16 mouse cellular contexts compared by ENCODE assay signal in the genomic region with DNA sequence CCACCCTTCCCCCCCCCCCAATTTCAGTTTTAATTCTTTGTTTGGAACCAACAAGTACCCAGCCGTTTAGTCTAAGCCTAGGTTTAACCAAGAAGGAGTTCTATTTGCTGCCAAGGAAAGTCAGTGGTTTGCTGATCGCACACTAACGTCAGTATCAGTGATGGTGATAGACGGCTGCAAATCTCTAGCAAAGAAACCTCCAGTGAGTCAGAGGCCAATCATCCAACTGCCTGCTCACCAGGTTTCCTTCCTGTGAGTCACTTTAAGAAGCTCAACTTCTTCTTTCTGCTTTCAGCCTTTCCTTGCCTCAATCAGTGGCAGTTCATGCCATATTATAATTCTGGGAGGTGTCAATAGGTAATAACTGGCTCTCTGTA. TPM values are rescaled to one million over a fixed set of nuclear protein-coding genes. Genes with fewer than 3 reads are reported as not detected.
DNase-seq lines count a peak whose midpoint lies in the region; ATAC-seq and TF ChIP-seq lines count a peak whose summit lies in the region.
"Had no signal": no experiment of that assay in that cellular context is flagged by ENCODE, and none has a peak within 500 bp of the region (broad histone marks: within the 10 kb centered on the region; RNA-seq: fewer than 3 reads in every experiment).

No protein-coding gene starts in this region.

- no peak overlapping the region for H3K27ac ChIP-seq in liver, embryonic 14.5 days
- H3K27ac ChIP-seq in hindbrain, embryonic 13.5 days = no peak overlapping the region
- H3K27ac ChIP-seq: gastrocnemius, adult 2 months; hindbrain, embryonic 15.5 days; kidney, embryonic 15.5 days; limb, embryonic 15.5 days had no signal

- no peak overlapping the region for H3ac ChIP-seq in C2C12 (ENCODE audit: control insufficient read depth, insufficient read length, low read depth)

- WGBS in liver, embryonic 14.5 days (ENCODE audit: insufficient replicate concordance) = 10% methylated on average over 4 of the region's 4 CpGs
- 79% methylated on average over 4 of the region's 4 CpGs for WGBS in hindbrain, embryonic 13.5 days

- no peaks in the 10 kb centered on the region for H3K79me3 ChIP-seq in C2C12 (ENCODE audit: low read depth)

- H3K27me3 ChIP-seq in liver, embryonic 14.5 days (ENCODE audit: control insufficient read depth, insufficient read depth, low read length) = no peaks in the 10 kb centered on the region
- no peaks in the 10 kb centered on the region for H3K27me3 ChIP-seq in C2C12 (ENCODE audit: control insufficient read depth, insufficient read depth, insufficient read length)
- no peaks in the 10 kb centered on the region for H3K27me3 ChIP-seq in hindbrain, embryonic 13.5 days
- H3K27me3 ChIP-seq: hindbrain, embryonic 15.5 days; kidney, embryonic 15.5 days; limb, embryonic 15.5 days had no signal

- no peak overlapping the region for H3K4me3 ChIP-seq in liver, embryonic 14.5 days (ENCODE audit: insufficient read depth in 1 of 2, low read depth in 2 of 2, low read length in 2 of 2)
- H3K4me3 ChIP-seq in C2C12 (ENCODE audit: insufficient read depth, poor library complexity, severe bottlenecking) = no peak overlapping the region
- no peak overlapping the region for H3K4me3 ChIP-seq in hindbrain, embryonic 13.5 days
- H3K4me3 ChIP-seq: gastrocnemius, adult 2 months; hindbrain, embryonic 15.5 days; kidney, embryonic 15.5 days; limb, embryonic 15.5 days; megakaryocyte, embryonic 14.5 days had no signal

- H3K4me1 ChIP-seq in liver, embryonic 14.5 days (replicated peaks; ENCODE audit: control insufficient read depth in 2 of 2, insufficient read depth in 2 of 2, low read length in 1 of 2) = peaks cover 0 to 2% of the 10 kb centered on the region in 2 experiments; a peak in 1 of 4 replicates
- peaks cover 12% of the 10 kb centered on the region for H3K4me1 ChIP-seq in hindbrain, embryonic 13.5 days (replicated peaks)
- H3K4me1 ChIP-seq: kidney, embryonic 15.5 days had no signal

- H3K36me3 ChIP-seq in liver, embryonic 14.5 days (replicated peaks; ENCODE audit: control insufficient read depth, insufficient read depth, low read depth) = no peaks in the 10 kb centered on the region
- no peaks in the 10 kb centered on the region for H3K36me3 ChIP-seq in C2C12 (ENCODE audit: control insufficient read depth, insufficient read depth)
- no peaks in the 10 kb centered on the region for H3K36me3 ChIP-seq in hindbrain, embryonic 13.5 days
- H3K36me3 ChIP-seq: hindbrain, embryonic 15.5 days; kidney, embryonic 15.5 days; limb, embryonic 15.5 days had no signal

- TF ChIP-seq EP300 in liver, embryonic 14.5 days (IDR thresholded peaks at IDR 0.05; ENCODE audit: low read depth) = no peak

- H3K79me2 ChIP-seq in C2C12 (ENCODE audit: control insufficient read depth, insufficient read depth) = no peaks in the 10 kb centered on the region

- no peak for ATAC-seq in liver, embryonic 14.5 days (ENCODE audit: insufficient read depth)
- peak; percentile 83 for ATAC-seq in activated CD4-positive, CD25-positive, alpha-beta regulatory T cell, adult 4 months
- peak; percentile 70 for ATAC-seq in megakaryocyte progenitor cell, adult 5-6 weeks (replicated peaks; ENCODE audit: poor library complexity)
- ATAC-seq in hindbrain, embryonic 13.5 days (ENCODE audit: low FRiP score) = no peak

- no peak for TF ChIP-seq CTCF in liver, embryonic 14.5 days (IDR thresholded peaks at IDR 0.05; ENCODE audit: low read depth)
- TF ChIP-seq CTCF in C2C12 (IDR thresholded peaks at IDR 0.05; ENCODE audit: control insufficient read depth, insufficient read depth, insufficient read length) = no peak

- H3K4me2 ChIP-seq in liver, embryonic 14.5 days (ENCODE audit: low read depth) = no peak overlapping the region
- no peak overlapping the region for H3K4me2 ChIP-seq in hindbrain, embryonic 13.5 days
- H3K4me2 ChIP-seq: heart, embryonic 11.5 days; hindbrain, embryonic 15.5 days; kidney, embryonic 15.5 days; limb, embryonic 15.5 days had no signal

- peak in 2 of 3 experiments; percentile 7 to 40 for DNase-seq in liver, embryonic 14.5 days (ENCODE audit: low read depth in 3 of 3, low spot score in 3 of 3)
- no peak for DNase-seq in liver
- DNase-seq in left cerebral cortex, adult 9 months (ENCODE audit: low spot score in 2 of 2) = no peak
- DNase-seq in urinary bladder, postnatal 25 days (ENCODE audit: low spot score) = no peak
- DNase-seq: adrenal gland, adult 8-10 months; embryo, embryonic 11 days; gastrocnemius, adult 2 months had no signal

- no peaks in the 10 kb centered on the region for H3K9me3 ChIP-seq in liver, embryonic 14.5 days (ENCODE audit: control insufficient read depth, low read length)
- H3K9me3 ChIP-seq in hindbrain, embryonic 13.5 days = no peaks in the 10 kb centered on the region
- H3K9me3 ChIP-seq: hindbrain, embryonic 15.5 days; kidney, embryonic 15.5 days; limb, embryonic 15.5 days; megakaryocyte, embryonic 14.5 days had no signal

- no peak overlapping the region for H3K9ac ChIP-seq in liver, embryonic 14.5 days (replicated peaks)
- no peak overlapping the region for H3K9ac ChIP-seq in hindbrain, embryonic 13.5 days
- H3K9ac ChIP-seq: hindbrain, embryonic 15.5 days; kidney, embryonic 15.5 days; limb, embryonic 15.5 days had no signal

TF ChIP-seq in C2C12, 6 proteins besides CTCF, POLR2A, EP300 and RAD21:
- peak; percentile 85 for TF ChIP-seq MYOD1 (IDR thresholded peaks at IDR 0.05; ENCODE audit: control insufficient read depth, insufficient read length, low read depth)
- TF ChIP-seq USF1 (IDR thresholded peaks at IDR 0.05; ENCODE audit: low read depth) = no peak
- peak; percentile 97 for TF ChIP-seq FOSL1 (IDR thresholded peaks at IDR 0.05; ENCODE audit: insufficient read depth, low read length, poor library complexity, severe bottlenecking)

RNA-seq across cellular contexts. Expression of a gene that starts 47.0 kb away (rescaled TPM):
- polyA plus RNA-seq in liver, embryonic 14.5 days (2012; rRNA removed) = 8.4 and 9.2 TPM in 2 replicates
- 15.5 and 16.2 TPM in 2 replicates for polyA plus RNA-seq in liver, embryonic 14.5 days (2014; fragmentation: Nextera tagmentation; extraction: Ambion mirVana)
- polyA plus RNA-seq in C2C12 (2012; fragmentation: generic; extraction: Trizol) = 87.6 TPM
- polyA plus RNA-seq in activated CD4-positive, CD25-positive, alpha-beta regulatory T cell, adult 4 months (2017; shearing (Covaris generic)) = 10 to 100 TPM; 78.7 to 86.7 TPM
- total RNA-seq in megakaryocyte progenitor cell, adult 5-6 weeks (2015) = 182 and 183 TPM in 2 replicates
- 128 and 134 TPM in 2 replicates for total RNA-seq in megakaryocyte progenitor cell, adult 5-6 weeks (2017)
- 2.7 and 3.0 TPM in 2 replicates for polyA plus RNA-seq in hindbrain, embryonic 13.5 days (2015; fragmentation: Nextera tagmentation; extraction: Ambion mirVana)

Comparison
In these comparisons a context has a peak if more than half of its experiments do, and no peak if none do; other contexts are left out.
1. DNase-seq: peak in liver, embryonic 14.5 days (2 of 3); none in liver (single experiment), left cerebral cortex, adult 9 months (0 of 2) and urinary bladder, postnatal 25 days (single experiment).
2. ATAC-seq: peak in activated CD4-positive, CD25-positive, alpha-beta regulatory T cell, adult 4 months (single experiment) and megakaryocyte progenitor cell, adult 5-6 weeks (single experiment); none in liver, embryonic 14.5 days (single experiment) and hindbrain, embryonic 13.5 days (single experiment).